Mouse (Mus musculus) spleen, adult 12 weeks (tissue): ENCODE results near the gene Tec.

Experiments
- DNase-seq: peaks from one replicate; pipeline ENCODE4 v3.0.0; 2022; ENCODE audit warnings: low spot score

Tec gene

GRCm38 (mm10) chr5:72868091-72868875 lies at the start of gene Tec:
Gene Tec (minus strand): TSS chr5:72868483.
- peak; percentile 76 for DNase-seq

GRCm38 (mm10) chr5:72916851-72917250 lies 48.6 kb upstream of the Tec start:
- DNase-seq = no peak

GRCm38 (mm10) chr5:72916048-72916447 lies 47.8 kb upstream of the Tec start:
- no peak for DNase-seq

- DNase-seq = peak; percentile 11
Measured at GRCm38 (mm10) chr5:72914633-72915561, 46.6 kb upstream of the Tec start.

GRCm38 (mm10) chr5:72913648-72914557 lies 45.6 kb upstream of the Tec start, which contains the start of gene Slain2:
Gene Slain2 (plus strand): TSS chr5:72914304.
- peak; percentile 97 for DNase-seq

GRCm38 (mm10) chr5:72911284-72911683 lies 43.0 kb upstream of the Tec start:
- no peak for DNase-seq

- DNase-seq = no peak
Measured at GRCm38 (mm10) chr5:72910373-72910772, 42.1 kb upstream of the Tec start.

- no peak for DNase-seq
Measured at GRCm38 (mm10) chr5:72909363-72909762, 41.1 kb upstream of the Tec start.

GRCm38 (mm10) chr5:72908324-72908936 lies 40.1 kb upstream of the Tec start:
- no peak for DNase-seq

GRCm38 (mm10) chr5:72907402-72907801 lies 39.1 kb upstream of the Tec start:
- no peak for DNase-seq

GRCm38 (mm10) chr5:72904903-72905790 lies 36.9 kb upstream of the Tec start:
- DNase-seq = no peak

GRCm38 (mm10) chr5:72902876-72903516 lies 34.7 kb upstream of the Tec start:
- DNase-seq = no peak

GRCm38 (mm10) chr5:72902312-72902711 lies 34.0 kb upstream of the Tec start:
- DNase-seq = no peak

- no peak for DNase-seq
Measured at GRCm38 (mm10) chr5:72901866-72902265, 33.6 kb upstream of the Tec start.

- DNase-seq = no peak
Measured at GRCm38 (mm10) chr5:72899255-72899654, 31.0 kb upstream of the Tec start.

- DNase-seq = no peak
Measured at GRCm38 (mm10) chr5:72897998-72898397, 29.7 kb upstream of the Tec start.

GRCm38 (mm10) chr5:72896478-72897279 lies 28.4 kb upstream of the Tec start:
- no peak for DNase-seq

GRCm38 (mm10) chr5:72895261-72895660 lies 27.0 kb upstream of the Tec start:
- no peak for DNase-seq

GRCm38 (mm10) chr5:72893987-72894386 lies 25.7 kb upstream of the Tec start:
- peak; percentile 30 for DNase-seq
